Mouse (Mus musculus) small intestine, adult 2 months (tissue): ENCODE measurements at regions not wholly inside any gene's neighbourhood (a gene's known extent, or its start where the extent isn't known, plus 50 kb on each side); places are given as distances from the start of the nearest gene placed in this dataset.
"Not testable (repeated sequence)": the region's sequence is repeated elsewhere in the genome, so short reads cannot be mapped to it uniquely, and the experiment has no call there.

ENCODE experiments used
- CTCF ChIP-seq: fragments of 200-500 bp; IDR thresholded peaks from 2 replicates; pipeline ENCODE4 v1.5.1; 2012; ENCODE audit warnings: low read depth, mild to moderate bottlenecking, control low read depth, inconsistent platforms, low read length, moderate library complexity, mixed read lengths; ENCODE audit not compliant: insufficient replicate concordance, insufficient read length; ENCODE audit errors: extremely low read depth
- POLR2A ChIP-seq: fragments of 200-500 bp; IDR thresholded peaks from 2 replicates; pipeline ENCODE4 v1.6.1; 2012; ENCODE audit warnings: low read depth, mild to moderate bottlenecking, control low read depth, inconsistent platforms, low read length, moderate library complexity

DNA sequence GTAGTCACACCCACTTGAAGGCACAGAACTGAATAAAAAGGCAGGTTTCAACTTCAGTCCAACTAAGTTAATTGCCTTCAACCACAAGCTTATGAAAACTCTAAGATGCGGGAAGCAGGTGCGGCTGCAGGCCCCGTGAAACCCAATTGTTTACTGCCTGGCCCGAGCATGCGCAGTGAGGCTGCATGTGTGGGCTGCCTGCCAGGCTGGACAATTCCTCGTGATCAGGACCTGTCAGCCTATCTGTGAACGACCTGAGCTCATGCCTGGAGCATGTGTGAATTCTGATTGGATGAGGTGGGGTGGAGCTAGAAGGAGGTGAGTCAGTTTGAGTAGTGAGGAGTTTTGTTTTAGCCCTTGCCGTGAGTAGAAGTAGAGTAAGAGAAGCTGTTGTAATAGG lies 71.0 kb upstream of the 1110032F04Rik start:
- not testable (repeated sequence) for TF ChIP-seq CTCF, POLR2A
